ENCODE assay signal across 16 mouse cellular contexts in genomic region chr19:58244148-58244547, GRCm38 (mm10).
DNase-seq lines count a peak whose midpoint lies in the region; ATAC-seq lines count a peak whose summit lies in the region.
"Had no signal": no experiment of that assay in that cellular context is flagged by ENCODE, and none has a peak within 500 bp of the region (broad histone marks: within the 10 kb centered on the region; RNA-seq: fewer than 3 reads in every experiment).

No protein-coding gene starts in this region.

- no peaks in the 10 kb centered on the region for H3K9me3 ChIP-seq in heart, embryonic 15.5 days (replicated peaks)
- H3K9me3 ChIP-seq in midbrain, embryonic 15.5 days: no peaks in the 10 kb centered on the region
- no peaks in the 10 kb centered on the region for H3K9me3 ChIP-seq in midbrain, embryonic 16.5 days (replicated peaks; ENCODE audit: control insufficient read depth, low read length, poor library complexity, severe bottlenecking)
- no peaks in the 10 kb centered on the region for H3K9me3 ChIP-seq in limb, embryonic 11.5 days (ENCODE audit: control insufficient read depth, low read length)
- H3K9me3 ChIP-seq: neural tube, embryonic 12.5 days had no signal

- no peak overlapping the region for H3K27ac ChIP-seq in heart, embryonic 15.5 days
- peak overlapping the region; percentile 35; the same call in 1 of the 2 replicates for H3K27ac ChIP-seq in midbrain, embryonic 15.5 days
- H3K27ac ChIP-seq in midbrain, embryonic 16.5 days (ENCODE audit: low read length): no peak overlapping the region
- peak overlapping the region; percentile 11; the same call in 1 of the 2 replicates for H3K27ac ChIP-seq in limb, embryonic 11.5 days (replicated peaks; ENCODE audit: low read depth, low read length)
- H3K27ac ChIP-seq: layer of hippocampus, adult 2 months; macrophage; neural tube, embryonic 12.5 days had no signal

- H3K4me2 ChIP-seq in heart, embryonic 15.5 days: 0 out of 2 replicates have a peak overlapping the region, but pooled peaks have one; percentile 3
- H3K4me2 ChIP-seq in midbrain, embryonic 15.5 days: no peak overlapping the region
- H3K4me2 ChIP-seq in midbrain, embryonic 16.5 days (ENCODE audit: low read length): no peak overlapping the region
- peak overlapping the region; percentile 8; the same call in 1 of the 2 replicates for H3K4me2 ChIP-seq in limb, embryonic 11.5 days (ENCODE audit: low read depth, severe bottlenecking)
- H3K4me2 ChIP-seq: neural tube, embryonic 12.5 days had no signal

- ATAC-seq in heart, embryonic 15.5 days (replicated peaks; ENCODE audit: insufficient number of reproducible peaks, insufficient read depth, low FRiP score, low read depth): no peak
- no peak for ATAC-seq in midbrain, embryonic 15.5 days (replicated peaks)
- no peak for ATAC-seq in midbrain, embryonic 16.5 days
- no peak for ATAC-seq in limb, embryonic 11.5 days (ENCODE audit: insufficient number of reproducible peaks, low FRiP score, low TSS enrichment, low read depth)
- ATAC-seq: CD4-positive, CD25-positive, alpha-beta regulatory T cell, adult 4 months; Patski had no signal

- H3K4me3 ChIP-seq in heart, embryonic 15.5 days: no peak overlapping the region
- no peak overlapping the region for H3K4me3 ChIP-seq in midbrain, embryonic 15.5 days
- no peak overlapping the region for H3K4me3 ChIP-seq in midbrain, embryonic 16.5 days (ENCODE audit: low read depth, low read length)
- no peak overlapping the region for H3K4me3 ChIP-seq in limb, embryonic 11.5 days (ENCODE audit: low read depth, low read length)
- H3K4me3 ChIP-seq: layer of hippocampus, adult 2 months; neural tube, embryonic 12.5 days had no signal

- DNase-seq in heart, postnatal 4 days: no peak
- DNase-seq in limb, embryonic 11.5 days (ENCODE audit: low spot score): peak; percentile 61
- peak; percentile 4 for DNase-seq in yolk sac, embryonic 10.5 days (ENCODE audit: low spot score)
- no peak for DNase-seq in adrenal gland, adult 8-10 months
- no peak for DNase-seq in kidney, postnatal 14 days
- DNase-seq: adrenal gland, adult 2 months; gastrocnemius, postnatal 36 days; thymus, adult 2 months had no signal

- 66% methylated on average over 4 of the region's 4 CpGs for WGBS in heart, embryonic 15.5 days
- WGBS in midbrain, embryonic 15.5 days: 58% methylated on average over 4 of the region's 4 CpGs
- WGBS in midbrain, embryonic 16.5 days: 60% methylated on average over 4 of the region's 4 CpGs
- WGBS in limb, embryonic 11.5 days: 15% methylated on average over 4 of the region's 4 CpGs

- no peaks in the 10 kb centered on the region for H3K36me3 ChIP-seq in heart, embryonic 15.5 days
- no peaks in the 10 kb centered on the region for H3K36me3 ChIP-seq in midbrain, embryonic 15.5 days (replicated peaks)
- no peaks in the 10 kb centered on the region for H3K36me3 ChIP-seq in midbrain, embryonic 16.5 days (ENCODE audit: control insufficient read depth, insufficient read depth, low read length)
- no peaks in the 10 kb centered on the region for H3K36me3 ChIP-seq in limb, embryonic 11.5 days (ENCODE audit: control insufficient read depth, insufficient read depth, low read length)
- H3K36me3 ChIP-seq: neural tube, embryonic 12.5 days had no signal

- peaks cover 14% of the 10 kb centered on the region for H3K4me1 ChIP-seq in heart, embryonic 15.5 days (replicated peaks)
- peaks cover 24% of the 10 kb centered on the region for H3K4me1 ChIP-seq in midbrain, embryonic 15.5 days
- H3K4me1 ChIP-seq in midbrain, embryonic 16.5 days (ENCODE audit: control insufficient read depth, insufficient read depth, low read length): peaks cover 19% of the 10 kb centered on the region
- peaks cover 29% of the 10 kb centered on the region for H3K4me1 ChIP-seq in limb, embryonic 11.5 days (ENCODE audit: control insufficient read depth, insufficient read depth, low read length)

- H3K9ac ChIP-seq in heart, embryonic 15.5 days: no peak overlapping the region
- H3K9ac ChIP-seq in midbrain, embryonic 15.5 days: no peak overlapping the region
- no peak overlapping the region for H3K9ac ChIP-seq in midbrain, embryonic 16.5 days (ENCODE audit: low read depth, low read length)
- no peak overlapping the region for H3K9ac ChIP-seq in limb, embryonic 11.5 days (ENCODE audit: low read length)
- H3K9ac ChIP-seq: neural tube, embryonic 12.5 days had no signal

- H3K27me3 ChIP-seq in heart, embryonic 15.5 days: peaks cover 5% of the 10 kb centered on the region; the same call in 1 of the 2 replicates
- no peaks in the 10 kb centered on the region for H3K27me3 ChIP-seq in midbrain, embryonic 15.5 days (replicated peaks)
- no peaks in the 10 kb centered on the region for H3K27me3 ChIP-seq in midbrain, embryonic 16.5 days (ENCODE audit: control insufficient read depth, insufficient read depth, low read depth, low read length)
- no peaks in the 10 kb centered on the region for H3K27me3 ChIP-seq in limb, embryonic 11.5 days (ENCODE audit: control insufficient read depth, insufficient read depth, low read length)
- H3K27me3 ChIP-seq: neural tube, embryonic 12.5 days; Patski had no signal

Comparison
In these comparisons a context has a peak if more than half of its experiments do, and no peak if none do; other contexts are left out.
1. H3K27ac ChIP-seq: peak in midbrain, embryonic 15.5 days (single experiment) and limb, embryonic 11.5 days (single experiment); none in heart, embryonic 15.5 days (single experiment) and midbrain, embryonic 16.5 days (single experiment).
2. H3K4me2 ChIP-seq: peak in heart, embryonic 15.5 days (single experiment) and limb, embryonic 11.5 days (single experiment); none in midbrain, embryonic 15.5 days (single experiment) and midbrain, embryonic 16.5 days (single experiment).
3. DNase-seq: peak in limb, embryonic 11.5 days (single experiment) and yolk sac, embryonic 10.5 days (single experiment); none in heart, postnatal 4 days (single experiment), adrenal gland, adult 8-10 months (single experiment) and kidney, postnatal 14 days (single experiment).